Mouse (Mus musculus) hindbrain, embryonic 13.5 days (tissue): ENCODE results near the gene B3galt5. TPM values are rescaled to one million over a fixed set of nuclear protein-coding genes. Genes with fewer than 3 reads are reported as not detected.

ENCODE experiments used
- ATAC-seq: fragments of 200-750 bp; cut with Nextera tagmentation; 2 replicates; pipeline ENCODE4 v1.8.0; 2017; ENCODE audit warnings: moderate TSS enrichment; ENCODE audit not compliant: low FRiP score
- H3K27ac ChIP-seq: fragments of 300-500 bp; sonication (generic); 2 replicates; pipeline ENCODE4 v1.5.1; 2015; ENCODE audit warnings: inconsistent platforms, mild to moderate bottlenecking, moderate library complexity
- H3K27me3 ChIP-seq: fragments of 300-500 bp; sonication (generic); 2 replicates; pipeline ENCODE4 v1.6.1; 2015; ENCODE audit warnings: mild to moderate bottlenecking, inconsistent platforms
- H3K36me3 ChIP-seq: fragments of 300-500 bp; sonication (generic); 2 replicates; pipeline ENCODE4 v1.6.1; 2015; ENCODE audit warnings: mild to moderate bottlenecking, inconsistent platforms
- H3K4me1 ChIP-seq: fragments of 300-500 bp; sonication (generic); replicated peaks from 2 replicates; pipeline ENCODE4 v1.6.1; 2015; ENCODE audit warnings: inconsistent platforms
- H3K4me2 ChIP-seq: fragments of 300-500 bp; sonication (generic); 2 replicates; pipeline ENCODE4 v1.6.1; 2015; ENCODE audit warnings: inconsistent platforms, mild to moderate bottlenecking, moderate library complexity
- H3K4me3 ChIP-seq: fragments of 300-500 bp; sonication (generic); 2 replicates; pipeline ENCODE4 v1.5.1; 2015; ENCODE audit warnings: mild to moderate bottlenecking, inconsistent platforms
- H3K9ac ChIP-seq: fragments of 300-500 bp; sonication (generic); 2 replicates; pipeline ENCODE4 v1.6.1; 2015; ENCODE audit warnings: mild to moderate bottlenecking, inconsistent platforms
- H3K9me3 ChIP-seq: fragments of 300-500 bp; sonication (generic); 2 replicates; pipeline ENCODE4 v1.6.1; 2016; ENCODE audit warnings: inconsistent platforms
- WGBS: fragments of 180-500 bp; shearing (Covaris S2); methylation state at CpG from one replicate; pipeline ENCODE4 v1.1.7; 2015; 5-methylcytosine and 5-hydroxymethylcytosine counted together
- polyA plus RNA-seq: library from polyadenylated mRNA; unstranded; fragments of >200 nt; fragmentation: Nextera tagmentation; extraction: Ambion mirVana; gene quantifications from 2 replicates; pipeline ENCODE4 v1.2.1, GENCODE M21; 2015

B3galt5 gene
- polyA plus RNA-seq = 2.4 TPM in 2 replicates

GRCm38 (mm10) chr16:96235366-96235970 lies at the start of gene B3galt5:
Gene B3galt5 (plus strand): TSS chr16:96235801.
- Histone ChIP-seq H3K27ac (0 out of 2 replicates have a peak within 1 kb of the TSS, but pooled peaks have one; percentile 3), H3K9me3 (no peaks in the 10 kb centered on the region), H3K36me3 (no peaks in the 10 kb centered on the region), H3K4me3 (no peak within 1 kb of the TSS), H3K4me1 (peaks cover 7% of the 10 kb centered on the region; the same call in 1 of the 2 replicates), H3K4me2 (peak within 1 kb of the TSS; percentile 6; the same call in 1 of the 2 replicates), H3K9ac (no peak within 1 kb of the TSS), H3K27me3 (no peaks in the 10 kb centered on the region)
- 73% methylated on average over 17 of the region's 17 CpGs for WGBS
- ATAC-seq = no peak

- no peak for ATAC-seq
- Histone ChIP-seq H3K9ac (no peak overlapping the region), H3K27ac (no peak overlapping the region), H3K9me3 (no peaks in the 10 kb centered on the region), H3K4me1 (peaks cover 8% of the 10 kb centered on the region), H3K4me2 (no peak overlapping the region), H3K4me3 (no peak overlapping the region), H3K36me3 (no peaks in the 10 kb centered on the region), H3K27me3 (no peaks in the 10 kb centered on the region)
- 91% methylated on average over 5 of the region's 5 CpGs for WGBS
These were observed 48.0 kb upstream of the B3galt5 start for GRCm38 (mm10) chr16:96187619-96188018.

- peak within 1 kb of the TSS; percentile 91 for H3K9ac ChIP-seq
- peak; percentile 97 for ATAC-seq
- peak within 1 kb of the TSS; percentile 87 for H3K4me3 ChIP-seq
- H3K36me3 ChIP-seq = no peaks in the 10 kb centered on the region
- peaks cover 8% of the 10 kb centered on the region for H3K4me1 ChIP-seq
- no peaks in the 10 kb centered on the region for H3K27me3 ChIP-seq
- under 1% methylated on average over 77 of the region's 77 CpGs for WGBS
- H3K4me2 ChIP-seq = peak within 1 kb of the TSS; percentile 64
- no peaks in the 10 kb centered on the region for H3K9me3 ChIP-seq
- peak within 1 kb of the TSS; percentile 84 for H3K27ac ChIP-seq
These were observed 43.8 kb upstream of the B3galt5 start, which contains the start of gene Lca5l for GRCm38 (mm10) chr16:96191531-96192506. Gene Lca5l (minus strand): TSS chr16:96192271.

GRCm38 (mm10) chr16:96199913-96200701 lies 35.5 kb upstream of the B3galt5 start, which contains the start of gene Sh3bgr:
Gene Sh3bgr (plus strand): TSS chr16:96200450.
- H3K9me3 ChIP-seq = no peaks in the 10 kb centered on the region
- 9% methylated on average over 20 of the region's 20 CpGs for WGBS
- ATAC-seq = peak; percentile 59
- H3K36me3 ChIP-seq = no peaks in the 10 kb centered on the region
- H3K4me2 ChIP-seq = peak within 1 kb of the TSS; percentile 49
- peaks cover 14% of the 10 kb centered on the region for H3K4me1 ChIP-seq
- H3K9ac ChIP-seq = peak within 1 kb of the TSS; percentile 3; the same call in 1 of the 2 replicates
- peak within 1 kb of the TSS; percentile 13; the same call in 1 of the 2 replicates for H3K4me3 ChIP-seq
- H3K27me3 ChIP-seq = no peaks in the 10 kb centered on the region
- no peak within 1 kb of the TSS for H3K27ac ChIP-seq

GRCm38 (mm10) chr16:96200702-96201028 lies 34.9 kb upstream of the B3galt5 start:
- Histone ChIP-seq H3K4me3 (peak overlapping the region; percentile 13; the same call in 1 of the 2 replicates), H3K9ac (peak overlapping the region; percentile 3; the same call in 1 of the 2 replicates), H3K9me3 (no peaks in the 10 kb centered on the region), H3K27ac (no peak overlapping the region), H3K4me1 (peaks cover 14% of the 10 kb centered on the region), H3K27me3 (no peaks in the 10 kb centered on the region), H3K4me2 (peak overlapping the region; percentile 49), H3K36me3 (no peaks in the 10 kb centered on the region)
- ATAC-seq = no peak
- 41% methylated on average over 9 of the region's 9 CpGs for WGBS

- WGBS = 86% methylated on average over 11 of the region's 11 CpGs
These were observed 33.9 kb upstream of the B3galt5 start for GRCm38 (mm10) chr16:96201485-96202232.

GRCm38 (mm10) chr16:96209789-96210188 lies 25.8 kb upstream of the B3galt5 start:
- Histone ChIP-seq H3K9ac (no peak overlapping the region), H3K4me2 (no peak overlapping the region), H3K27ac (no peak overlapping the region), H3K4me3 (no peak overlapping the region), H3K27me3 (no peaks in the 10 kb centered on the region), H3K36me3 (no peaks in the 10 kb centered on the region), H3K4me1 (no peaks in the 10 kb centered on the region), H3K9me3 (no peaks in the 10 kb centered on the region)
- ATAC-seq = no peak
- WGBS = 81% methylated on average over 10 of the region's 10 CpGs

More at GRCm38 (mm10) chr16:96201485-96202232, 33.9 kb upstream of the B3galt5 start:
- ATAC-seq = no peak
- no peaks in the 10 kb centered on the region for H3K27me3 ChIP-seq
- H3K4me2 ChIP-seq = no peak overlapping the region
- H3K27ac ChIP-seq = no peak overlapping the region
- no peak overlapping the region for H3K9ac ChIP-seq
- H3K4me1 ChIP-seq = peaks cover 14% of the 10 kb centered on the region
- no peak overlapping the region for H3K4me3 ChIP-seq
- no peaks in the 10 kb centered on the region for H3K36me3 ChIP-seq
- no peaks in the 10 kb centered on the region for H3K9me3 ChIP-seq

- Histone ChIP-seq H3K9ac (no peak overlapping the region), H3K4me2 (no peak overlapping the region), H3K9me3 (no peaks in the 10 kb centered on the region), H3K36me3 (no peaks in the 10 kb centered on the region), H3K27me3 (no peaks in the 10 kb centered on the region), H3K27ac (no peak overlapping the region), H3K4me1 (no peaks in the 10 kb centered on the region), H3K4me3 (no peak overlapping the region)
- 86% methylated on average over 7 of the region's 7 CpGs for WGBS
- no peak for ATAC-seq
These were observed 24.7 kb upstream of the B3galt5 start for GRCm38 (mm10) chr16:96210856-96211255.

- WGBS = 94% methylated on average over 4 of the region's 4 CpGs
- H3K27ac ChIP-seq = no peak overlapping the region
These were observed 22.6 kb upstream of the B3galt5 start for GRCm38 (mm10) chr16:96213027-96213426.

GRCm38 (mm10) chr16:96221491-96221890 lies 14.1 kb upstream of the B3galt5 start:
- H3K27ac ChIP-seq = no peak overlapping the region
- H3K4me2 ChIP-seq = no peak overlapping the region
- no peaks in the 10 kb centered on the region for H3K9me3 ChIP-seq
- no peaks in the 10 kb centered on the region for H3K27me3 ChIP-seq
- no peak overlapping the region for H3K4me3 ChIP-seq
- ATAC-seq = no peak
- WGBS = 76% methylated on average over 5 of the region's 5 CpGs
- no peaks in the 10 kb centered on the region for H3K36me3 ChIP-seq
- no peak overlapping the region for H3K9ac ChIP-seq
- no peaks in the 10 kb centered on the region for H3K4me1 ChIP-seq

More at GRCm38 (mm10) chr16:96213027-96213426, 22.6 kb upstream of the B3galt5 start:
- Histone ChIP-seq H3K4me1 (no peaks in the 10 kb centered on the region), H3K36me3 (no peaks in the 10 kb centered on the region), H3K9ac (no peak overlapping the region), H3K4me2 (no peak overlapping the region), H3K9me3 (no peaks in the 10 kb centered on the region), H3K4me3 (no peak overlapping the region), H3K27me3 (no peaks in the 10 kb centered on the region)
- ATAC-seq = no peak

GRCm38 (mm10) chr16:96221959-96222358 lies 13.6 kb upstream of the B3galt5 start:
- H3K36me3 ChIP-seq = no peaks in the 10 kb centered on the region
- H3K9ac ChIP-seq = no peak overlapping the region
- no peaks in the 10 kb centered on the region for H3K27me3 ChIP-seq
- WGBS = 85% methylated on average over 3 of the region's 3 CpGs
- H3K4me3 ChIP-seq = no peak overlapping the region
- H3K27ac ChIP-seq = no peak overlapping the region
- no peaks in the 10 kb centered on the region for H3K4me1 ChIP-seq
- H3K4me2 ChIP-seq = no peak overlapping the region
- H3K9me3 ChIP-seq = no peaks in the 10 kb centered on the region
- no peak for ATAC-seq
